Mouse (Mus musculus): ENCODE data around the gene Kcnab2. TPM values are rescaled to one million over a fixed set of nuclear protein-coding genes. Genes with fewer than 3 reads are reported as not detected.

Kcnab2 gene
- polyA plus RNA-seq, 1 experiment from 2014 or later: 182 TPM

GRCm38 (mm10) chr4:152435255-152435654 lies 42.4 kb downstream of the Kcnab2 start:
- Histone ChIP-seq H3K27ac (no peak overlapping the region), H3K79me2 (ENCODE audit: inconsistent target) (peaks cover 82% of the 10 kb centered on the region), H3K36me3 (ENCODE audit: inconsistent target) (peaks cover 34% of the 10 kb centered on the region), H3K4me3 (ENCODE audit: inconsistent target) (no peak overlapping the region)
- WGBS (ENCODE audit: missing documents): 56% methylated on average over 10 of the region's 10 CpGs

- H3K79me2 ChIP-seq (ENCODE audit: inconsistent target): peaks cover 82% of the 10 kb centered on the region
- WGBS (ENCODE audit: missing documents): 58% methylated on average over 9 of the region's 9 CpGs
- no peak overlapping the region for H3K4me3 ChIP-seq (ENCODE audit: inconsistent target)
- no peak overlapping the region for H3K27ac ChIP-seq
- H3K36me3 ChIP-seq (ENCODE audit: inconsistent target): peaks cover 35% of the 10 kb centered on the region
Observed at GRCm38 (mm10) chr4:152434836-152435235, 42.8 kb downstream of the Kcnab2 start.

- peaks cover 79% of the 10 kb centered on the region for H3K79me2 ChIP-seq (ENCODE audit: inconsistent target)
- no peak overlapping the region for H3K4me3 ChIP-seq (ENCODE audit: inconsistent target)
- H3K36me3 ChIP-seq (ENCODE audit: inconsistent target): peaks cover 35% of the 10 kb centered on the region
- no peak overlapping the region for H3K27ac ChIP-seq
- WGBS (ENCODE audit: missing documents): 92% methylated on average over 5 of the region's 5 CpGs
Observed at GRCm38 (mm10) chr4:152432308-152432707, 45.4 kb downstream of the Kcnab2 start.

- no peak overlapping the region for H3K27ac ChIP-seq
- 69% methylated on average over 8 of the region's 8 CpGs for WGBS (ENCODE audit: missing documents)
Observed at GRCm38 (mm10) chr4:152428259-152428658, 49.4 kb downstream of the Kcnab2 start.

GRCm38 (mm10) chr4:152424922-152425321 lies 52.7 kb downstream of the Kcnab2 start:
- peaks cover 86% of the 10 kb centered on the region for H3K79me2 ChIP-seq (ENCODE audit: inconsistent target)
- H3K27ac ChIP-seq: no peak overlapping the region
- H3K36me3 ChIP-seq (ENCODE audit: inconsistent target): peaks cover 22% of the 10 kb centered on the region; the same call in 1 of the 2 replicates
- WGBS (ENCODE audit: missing documents): 93% methylated on average over 5 of the region's 5 CpGs
- H3K4me3 ChIP-seq (ENCODE audit: inconsistent target): no peak overlapping the region

More at GRCm38 (mm10) chr4:152428259-152428658, 49.4 kb downstream of the Kcnab2 start:
- Histone ChIP-seq H3K4me3 (ENCODE audit: inconsistent target) (no peak overlapping the region), H3K36me3 (ENCODE audit: inconsistent target) (peaks cover 46% of the 10 kb centered on the region), H3K79me2 (ENCODE audit: inconsistent target) (peaks cover 90% of the 10 kb centered on the region)

- WGBS (ENCODE audit: missing documents): 90% methylated on average over 4 of the region's 4 CpGs
- H3K27ac ChIP-seq: no peak overlapping the region
- peaks cover 22% of the 10 kb centered on the region; the same call in 1 of the 2 replicates for H3K36me3 ChIP-seq (ENCODE audit: inconsistent target)
- no peak overlapping the region for H3K4me3 ChIP-seq (ENCODE audit: inconsistent target)
- H3K79me2 ChIP-seq (ENCODE audit: inconsistent target): peaks cover 86% of the 10 kb centered on the region
Observed at GRCm38 (mm10) chr4:152424341-152424740, 53.3 kb downstream of the Kcnab2 start.

- Histone ChIP-seq H3K4me3 (ENCODE audit: inconsistent target) (no peak overlapping the region), H3K27ac (no peak overlapping the region), H3K79me2 (ENCODE audit: inconsistent target) (peaks cover 83% of the 10 kb centered on the region), H3K36me3 (ENCODE audit: inconsistent target) (peaks cover 22% of the 10 kb centered on the region; the same call in 1 of the 2 replicates)
- 97% methylated on average over 6 of the region's 6 CpGs for WGBS (ENCODE audit: missing documents)
Observed at GRCm38 (mm10) chr4:152423576-152423975, 54.1 kb downstream of the Kcnab2 start.

GRCm38 (mm10) chr4:152418229-152419060 lies 59.2 kb downstream of the Kcnab2 start:
- H3K36me3 ChIP-seq (ENCODE audit: inconsistent target): no peaks in the 10 kb centered on the region
- H3K79me2 ChIP-seq (ENCODE audit: inconsistent target): peaks cover 65% of the 10 kb centered on the region
- no peak overlapping the region for H3K27ac ChIP-seq
- 95% methylated on average over 28 of the region's 28 CpGs for WGBS (ENCODE audit: missing documents)
- H3K4me3 ChIP-seq (ENCODE audit: inconsistent target): no peak overlapping the region

- H3K4me3 ChIP-seq (ENCODE audit: inconsistent target): no peak overlapping the region
- H3K36me3 ChIP-seq (ENCODE audit: inconsistent target): peaks cover 24% of the 10 kb centered on the region; the same call in 1 of the 2 replicates
- no peak overlapping the region for H3K27ac ChIP-seq
- H3K79me2 ChIP-seq (ENCODE audit: inconsistent target): peaks cover 16% of the 10 kb centered on the region; the same call in 1 of the 2 replicates
- 94% methylated on average over 3 of the region's 3 CpGs for WGBS (ENCODE audit: missing documents)
Observed at GRCm38 (mm10) chr4:152412524-152413080, 65.1 kb downstream of the Kcnab2 start.

- Histone ChIP-seq H3K36me3 (ENCODE audit: inconsistent target) (peaks cover 31% of the 10 kb centered on the region; the same call in 1 of the 2 replicates), H3K79me2 (ENCODE audit: inconsistent target) (no peaks in the 10 kb centered on the region; the same call in 1 of the 2 replicates), H3K4me3 (ENCODE audit: inconsistent target) (no peak overlapping the region), H3K27ac (no peak overlapping the region)
- 85% methylated on average over 13 of the region's 13 CpGs for WGBS (ENCODE audit: missing documents)
Observed at GRCm38 (mm10) chr4:152410961-152411360, 66.7 kb downstream of the Kcnab2 start.

- Histone ChIP-seq H3K36me3 (ENCODE audit: inconsistent target) (peaks cover 42% of the 10 kb centered on the region; the same call in 1 of the 2 replicates), H3K79me2 (ENCODE audit: inconsistent target) (no peaks in the 10 kb centered on the region), H3K27ac (no peak overlapping the region), H3K4me3 (ENCODE audit: inconsistent target) (no peak overlapping the region)
- 93% methylated on average over 8 of the region's 8 CpGs for WGBS (ENCODE audit: missing documents)
Observed at GRCm38 (mm10) chr4:152406531-152406930, 71.1 kb downstream of the Kcnab2 start.

GRCm38 (mm10) chr4:152405671-152406201 lies 71.9 kb downstream of the Kcnab2 start:
- Histone ChIP-seq H3K27ac (no peak overlapping the region), H3K36me3 (ENCODE audit: inconsistent target) (peaks cover 37% of the 10 kb centered on the region; the same call in 1 of the 2 replicates), H3K4me3 (ENCODE audit: inconsistent target) (no peak overlapping the region), H3K79me2 (ENCODE audit: inconsistent target) (no peaks in the 10 kb centered on the region)
- 97% methylated on average over 7 of the region's 7 CpGs for WGBS (ENCODE audit: missing documents)

GRCm38 (mm10) chr4:152405143-152405542 lies 72.5 kb downstream of the Kcnab2 start:
- WGBS (ENCODE audit: missing documents): 92% methylated on average over 6 of the region's 6 CpGs
- H3K36me3 ChIP-seq (ENCODE audit: inconsistent target): peaks cover 35% of the 10 kb centered on the region; the same call in 1 of the 2 replicates
- no peaks in the 10 kb centered on the region for H3K79me2 ChIP-seq (ENCODE audit: inconsistent target)
- no peak overlapping the region for H3K27ac ChIP-seq
- no peak overlapping the region for H3K4me3 ChIP-seq (ENCODE audit: inconsistent target)

GRCm38 (mm10) chr4:152398926-152399325 lies 78.7 kb downstream of the Kcnab2 start:
- peaks cover 46% of the 10 kb centered on the region for H3K36me3 ChIP-seq (ENCODE audit: inconsistent target)
- H3K4me3 ChIP-seq (ENCODE audit: inconsistent target): no peak overlapping the region
- H3K79me2 ChIP-seq (ENCODE audit: inconsistent target): no peaks in the 10 kb centered on the region
- 76% methylated on average over 2 of the region's 3 CpGs for WGBS (ENCODE audit: missing documents)
- no peak overlapping the region for H3K27ac ChIP-seq

GRCm38 (mm10) chr4:152392627-152393026 lies 85.0 kb downstream of the Kcnab2 start:
- no peak overlapping the region for H3K4me3 ChIP-seq (ENCODE audit: inconsistent target)
- no peaks in the 10 kb centered on the region for H3K79me2 ChIP-seq (ENCODE audit: inconsistent target)
- peaks cover 41% of the 10 kb centered on the region for H3K36me3 ChIP-seq (ENCODE audit: inconsistent target)
- WGBS (ENCODE audit: missing documents): 95% methylated on average over 17 of the region's 17 CpGs
- no peak overlapping the region for H3K27ac ChIP-seq

All from macrophage (primary cell).